Mouse (Mus musculus) spleen, adult 2 months (tissue): ENCODE results near the gene Agxt.

Experiments used
- CTCF ChIP-seq: fragments of 200-500 bp; IDR thresholded peaks from 2 replicates; pipeline ENCODE4 v1.5.1; 2011; ENCODE audit warnings: mild to moderate bottlenecking, inconsistent platforms; ENCODE audit not compliant: insufficient read depth, insufficient read length, insufficient replicate concordance; ENCODE audit errors: extremely low read depth
- POLR2A ChIP-seq: fragments of 200-500 bp; IDR thresholded peaks from 2 replicates; pipeline ENCODE4 v1.6.1; 2011; ENCODE audit warnings: low read depth, low read length, inconsistent platforms

GRCm38 (mm10) chr1:93092582-93092981, 42.5 kb upstream of the Agxt start:
- TF ChIP-seq POLR2A = no peak
- TF ChIP-seq CTCF = no peak
